8 mouse cellular contexts compared by ENCODE assay signal in genomic region chr12:40037876-40038463, GRCm38 (mm10). TPM values are rescaled to one million over a fixed set of nuclear protein-coding genes. Genes with fewer than 3 reads are reported as not detected.
DNase-seq lines count a peak whose midpoint lies in the region; ATAC-seq and TF ChIP-seq lines count a peak whose summit lies in the region.

Arl4a (minus strand) TSS chr12:40038025.

- under 1% methylated on average over 68 of the region's 68 CpGs for WGBS in forebrain, embryonic 15.5 days
- WGBS in liver, postnatal 0 days (ENCODE audit: insufficient replicate concordance), result 2% methylated on average over 55 of the region's 68 CpGs
- under 1% methylated on average over 63 of the region's 68 CpGs for WGBS in neural tube, embryonic 13.5 days

- no peaks in the 10 kb centered on the region for H3K27me3 ChIP-seq in forebrain, embryonic 15.5 days
- H3K27me3 ChIP-seq in liver, postnatal 0 days (ENCODE audit: insufficient read depth, low read length), result no peaks in the 10 kb centered on the region
- no peaks in the 10 kb centered on the region for H3K27me3 ChIP-seq in neural tube, embryonic 13.5 days

- peak within 1 kb of the TSS; percentile 81 for H3K4me2 ChIP-seq in forebrain, embryonic 15.5 days (replicated peaks)
- H3K4me2 ChIP-seq in liver, postnatal 0 days (ENCODE audit: low read depth, low read length), result peak within 1 kb of the TSS; percentile 86
- peak within 1 kb of the TSS; percentile 74 for H3K4me2 ChIP-seq in neural tube, embryonic 13.5 days

- DNase-seq in ES-CJ7 (ENCODE audit: low read depth, low spot score), result peak; percentile 82
- peak; percentile 80 for DNase-seq in cerebellum, adult 11 months
- peak; percentile 93 to 95 for DNase-seq in heart, postnatal 14 days
- peak; percentile 87 for DNase-seq in layer of hippocampus, adult 11-12 months (ENCODE audit: low spot score)
- peak; percentile 94 for DNase-seq in liver, postnatal 0 days
- DNase-seq in telencephalon, adult 2 months (ENCODE audit: low read depth, low spot score), result peak; percentile 57

- peak within 1 kb of the TSS; percentile 58 for H3K9ac ChIP-seq in forebrain, embryonic 15.5 days (replicated peaks)
- peak within 1 kb of the TSS; percentile 90 for H3K9ac ChIP-seq in liver, postnatal 0 days (replicated peaks)
- H3K9ac ChIP-seq in neural tube, embryonic 13.5 days, result peak within 1 kb of the TSS; percentile 86

- H3K9me3 ChIP-seq in forebrain, embryonic 15.5 days, result no peaks in the 10 kb centered on the region
- H3K9me3 ChIP-seq in liver, postnatal 0 days (ENCODE audit: low read length), result no peaks in the 10 kb centered on the region
- no peaks in the 10 kb centered on the region for H3K9me3 ChIP-seq in neural tube, embryonic 13.5 days

- ATAC-seq in forebrain, embryonic 15.5 days (replicated peaks), result peak; percentile 92
- ATAC-seq in liver, postnatal 0 days, result peak; percentile 82
- peak; percentile 93 for ATAC-seq in neural tube, embryonic 13.5 days (ENCODE audit: low read depth)

- peaks cover 13% of the 10 kb centered on the region for H3K4me1 ChIP-seq in forebrain, embryonic 15.5 days
- 0 out of 2 replicates have a peak, but pooled peaks cover 3% of the 10 kb centered on the region for H3K4me1 ChIP-seq in liver, postnatal 0 days (ENCODE audit: insufficient read depth)
- peaks cover 29% of the 10 kb centered on the region for H3K4me1 ChIP-seq in neural tube, embryonic 13.5 days (replicated peaks)

- peak; percentile 1; the same call in 1 of the 2 replicates for TF ChIP-seq CTCF in liver, postnatal 0 days (IDR thresholded peaks at IDR 0.05; ENCODE audit: low read depth)

- H3K4me3 ChIP-seq in forebrain, embryonic 15.5 days, result peak within 1 kb of the TSS; percentile 96
- H3K4me3 ChIP-seq in liver, postnatal 0 days (ENCODE audit: low read depth, low read length), result peak within 1 kb of the TSS; percentile 85
- H3K4me3 ChIP-seq in neural tube, embryonic 13.5 days, result peak within 1 kb of the TSS; percentile 83

- H3K36me3 ChIP-seq in forebrain, embryonic 15.5 days, result no peaks in the 10 kb centered on the region
- H3K36me3 ChIP-seq in liver, postnatal 0 days (replicated peaks; ENCODE audit: insufficient read depth, low read length), result 0 out of 2 replicates have a peak, but pooled peaks cover 2% of the 10 kb centered on the region
- no peaks in the 10 kb centered on the region for H3K36me3 ChIP-seq in neural tube, embryonic 13.5 days

- H3K27ac ChIP-seq in forebrain, embryonic 15.5 days (replicated peaks), result peak within 1 kb of the TSS; percentile 84
- peak within 1 kb of the TSS; percentile 98 for H3K27ac ChIP-seq in liver, postnatal 0 days (ENCODE audit: low read depth)
- H3K27ac ChIP-seq in neural tube, embryonic 13.5 days (replicated peaks), result peak within 1 kb of the TSS; percentile 94

- intact Hi-C loops in heart, postnatal 14 days (cut with DNase I), result loop anchor here (2.0 to 10.0 kb wide), 4 partner anchors 21 to 373 kb away; no protein-coding TSS in a partner anchor

- no peak for TF ChIP-seq EP300 in liver, postnatal 0 days (IDR thresholded peaks at IDR 0.05; ENCODE audit: low read depth)

RNA-seq across cellular contexts. Expression of gene Arl4a, which starts in this region (rescaled TPM):
- 66.6 and 73.7 TPM in 2 replicates for polyA plus RNA-seq in forebrain, embryonic 15.5 days (2015; fragmentation: Nextera tagmentation; extraction: Ambion mirVana)
- total RNA-seq in heart, postnatal 14 days (2021), result 10 to 100 TPM; 23.6 to 27.4 TPM
- polyA plus RNA-seq in liver, postnatal 0 days (2015; fragmentation: Nextera tagmentation; extraction: Ambion mirVana), result 59.9 and 64.7 TPM in 2 replicates
- polyA plus RNA-seq in neural tube, embryonic 13.5 days (2015; fragmentation: Nextera tagmentation; extraction: Ambion mirVana), result 153 and 155 TPM in 2 replicates

Comparison
In these comparisons a context has a peak if more than half of its experiments do, and no peak if none do; other contexts are left out.
1. Peak in every context shown above with its lines: DNase-seq, ATAC-seq, H3K4me3 ChIP-seq and H3K27ac ChIP-seq.